Mouse (Mus musculus): ENCODE data around the gene Flvcr2.

The Flvcr2 gene

GRCm38 (mm10) chr12:85859111-85859510 lies 112.8 kb downstream of the Flvcr2 start:
- DNase-seq (ENCODE audit: low spot score in 2 of 2) = no peak

GRCm38 (mm10) chr12:85859511-85860189 lies 113.3 kb downstream of the Flvcr2 start:
- DNase-seq (ENCODE audit: low spot score in 2 of 2) = no peak

- DNase-seq (ENCODE audit: low spot score in 2 of 2) = no peak
These were observed 116.2 kb downstream of the Flvcr2 start for GRCm38 (mm10) chr12:85862514-85862913.

Measured in frontal cortex, postnatal 25 days (tissue).